31 mouse cellular contexts compared by ENCODE assay signal in genomic region chr16:16862288-16862687, GRCm38 (mm10). TPM values are rescaled to one million over a fixed set of nuclear protein-coding genes. Genes with fewer than 3 reads are reported as not detected.
DNase-seq lines count a peak whose midpoint lies in the region; ATAC-seq and TF ChIP-seq lines count a peak whose summit lies in the region.
"Had no signal": no experiment of that assay in that cellular context is flagged by ENCODE, and none has a peak within 500 bp of the region (broad histone marks: within the 10 kb centered on the region; RNA-seq: fewer than 3 reads in every experiment).

No protein-coding gene starts in this region.

- ATAC-seq in liver, postnatal 0 days: no peak
- no peak for ATAC-seq in liver, embryonic 11.5 days (replicated peaks; ENCODE audit: low FRiP score)
- ATAC-seq: CD4-positive, CD25-positive, alpha-beta regulatory T cell, adult 4 months; forebrain, embryonic 15.5 days; hindbrain, postnatal 0 days; inflammation-experienced regulatory T-cells, adult 6 months had no signal

- no peaks in the 10 kb centered on the region for H3K9me3 ChIP-seq in heart, embryonic 10.5 days
- no peaks in the 10 kb centered on the region for H3K9me3 ChIP-seq in liver, postnatal 0 days (ENCODE audit: low read length)
- H3K9me3 ChIP-seq in liver, embryonic 11.5 days (ENCODE audit: control insufficient read depth, low read length): no peaks in the 10 kb centered on the region
- H3K9me3 ChIP-seq: embryonic facial prominence, embryonic 12.5 days; embryonic facial prominence, embryonic 15.5 days; forebrain, embryonic 12.5 days; forebrain, embryonic 15.5 days; heart, embryonic 13.5 days; hindbrain, embryonic 13.5 days had no signal

- no peak overlapping the region for H3K4me2 ChIP-seq in liver, postnatal 0 days (ENCODE audit: low read depth, low read length)
- no peak overlapping the region for H3K4me2 ChIP-seq in liver, embryonic 11.5 days
- H3K4me2 ChIP-seq: embryonic facial prominence, embryonic 12.5 days; embryonic facial prominence, embryonic 15.5 days; forebrain, embryonic 12.5 days; forebrain, embryonic 15.5 days; heart, embryonic 13.5 days; hindbrain, embryonic 13.5 days had no signal

- H3K36me3 ChIP-seq in heart, embryonic 10.5 days: no peaks in the 10 kb centered on the region
- no peaks in the 10 kb centered on the region for H3K36me3 ChIP-seq in heart, adult 2 months (ENCODE audit: control insufficient read depth, insufficient read depth, low read length)
- H3K36me3 ChIP-seq in liver, postnatal 0 days (replicated peaks; ENCODE audit: insufficient read depth, low read length): no peaks in the 10 kb centered on the region
- no peaks in the 10 kb centered on the region for H3K36me3 ChIP-seq in liver, embryonic 11.5 days (ENCODE audit: control insufficient read depth, insufficient read depth, low read length)
- H3K36me3 ChIP-seq: embryonic facial prominence, embryonic 12.5 days; embryonic facial prominence, embryonic 15.5 days; forebrain, embryonic 12.5 days; forebrain, embryonic 15.5 days; heart, embryonic 13.5 days; hindbrain, embryonic 13.5 days had no signal

- no peak for TF ChIP-seq EP300 in heart, adult 2 months (IDR thresholded peaks at IDR 0.05; ENCODE audit: insufficient read depth, low read depth, low read length)
- TF ChIP-seq EP300 in liver, postnatal 0 days (IDR thresholded peaks at IDR 0.05; ENCODE audit: low read depth): no peak

- intact Hi-C loops in heart, adult 2 months (cut with DNase I): no loop called here

- TF ChIP-seq CTCF in heart, adult 2 months (IDR thresholded peaks at IDR 0.05): no peak
- no peak for TF ChIP-seq CTCF in liver, postnatal 0 days (IDR thresholded peaks at IDR 0.05; ENCODE audit: low read depth)

- no peak overlapping the region for H3K9ac ChIP-seq in heart, adult 2 months (ENCODE audit: low read depth, low read length)
- no peak overlapping the region for H3K9ac ChIP-seq in liver, postnatal 0 days (replicated peaks)
- no peak overlapping the region for H3K9ac ChIP-seq in liver, embryonic 11.5 days (ENCODE audit: low read depth, low read length)
- H3K9ac ChIP-seq: embryonic facial prominence, embryonic 12.5 days; embryonic facial prominence, embryonic 15.5 days; forebrain, embryonic 12.5 days; forebrain, embryonic 15.5 days; heart, embryonic 13.5 days; hindbrain, embryonic 13.5 days had no signal

- no peaks in the 10 kb centered on the region for H3K79me2 ChIP-seq in heart, adult 2 months (replicated peaks; ENCODE audit: control insufficient read depth, insufficient read depth, low read length)

- TF ChIP-seq POLR2A in heart, adult 2 months (IDR thresholded peaks at IDR 0.05; ENCODE audit: insufficient read depth, low read depth, low read length): no peak

- 65% methylated on average over 3 of the region's 3 CpGs for WGBS in heart, embryonic 10.5 days
- 61% methylated on average over 3 of the region's 3 CpGs for WGBS in heart, adult 2 months
- WGBS in liver, postnatal 0 days (ENCODE audit: insufficient replicate concordance): 62% methylated on average over 3 of the region's 3 CpGs
- 64% methylated on average over 3 of the region's 3 CpGs for WGBS in liver, embryonic 11.5 days

- peak; percentile 70 for DNase-seq in heart, embryonic 10.5 days (ENCODE audit: low spot score)
- no peak for DNase-seq in heart, adult 2 months
- DNase-seq in liver, postnatal 0 days: peak; percentile 5
- no peak for DNase-seq in liver, embryonic 11.5 days (ENCODE audit: low spot score)
- DNase-seq in urinary bladder, postnatal 4 days (ENCODE audit: low spot score in 2 of 2): peak; percentile 4 to 25
- DNase-seq in urinary bladder, adult 2 months (ENCODE audit: low spot score): no peak
- DNase-seq: adrenal gland, adult 2 months; adrenal gland, postnatal 14 days; cerebellum, adult 11 months; cerebellum, adult 2 months; cerebellum, adult 9-11 months; cerebellum, postnatal 25 days; gastrocnemius, postnatal 10 days; gastrocnemius, postnatal 36 days had no signal

- H3K27ac ChIP-seq in heart, embryonic 10.5 days: no peak overlapping the region
- no peak overlapping the region for H3K27ac ChIP-seq in heart, adult 2 months
- no peak overlapping the region for H3K27ac ChIP-seq in liver, postnatal 0 days (ENCODE audit: low read depth)
- no peak overlapping the region for H3K27ac ChIP-seq in liver, embryonic 11.5 days (ENCODE audit: low read depth, low read length)
- H3K27ac ChIP-seq: embryonic facial prominence, embryonic 12.5 days; embryonic facial prominence, embryonic 15.5 days; forebrain, embryonic 12.5 days; forebrain, embryonic 15.5 days; heart, embryonic 13.5 days; hindbrain, embryonic 13.5 days; hindbrain, postnatal 0 days had no signal

- no peak overlapping the region for H3K4me3 ChIP-seq in heart, embryonic 10.5 days
- no peak overlapping the region for H3K4me3 ChIP-seq in heart, adult 2 months
- no peak overlapping the region; the same call in 1 of the 2 replicates for H3K4me3 ChIP-seq in liver, postnatal 0 days (ENCODE audit: low read depth, low read length)
- H3K4me3 ChIP-seq in liver, embryonic 11.5 days (ENCODE audit: low read depth, low read length): no peak overlapping the region
- H3K4me3 ChIP-seq: embryonic facial prominence, embryonic 12.5 days; embryonic facial prominence, embryonic 15.5 days; forebrain, embryonic 12.5 days; forebrain, embryonic 15.5 days; heart, embryonic 13.5 days; hindbrain, embryonic 13.5 days had no signal

- H3K27me3 ChIP-seq in heart, embryonic 10.5 days (ENCODE audit: insufficient read depth, poor library complexity, severe bottlenecking): no peaks in the 10 kb centered on the region
- H3K27me3 ChIP-seq in heart, adult 2 months (ENCODE audit: control insufficient read depth, insufficient read depth, low read length): no peaks in the 10 kb centered on the region
- no peaks in the 10 kb centered on the region for H3K27me3 ChIP-seq in liver, postnatal 0 days (ENCODE audit: insufficient read depth, low read length)
- no peaks in the 10 kb centered on the region for H3K27me3 ChIP-seq in liver, embryonic 11.5 days (replicated peaks; ENCODE audit: control insufficient read depth, insufficient read depth, low read length)
- H3K27me3 ChIP-seq: embryonic facial prominence, embryonic 12.5 days; embryonic facial prominence, embryonic 15.5 days; forebrain, embryonic 12.5 days; forebrain, embryonic 15.5 days; heart, embryonic 13.5 days; hindbrain, embryonic 13.5 days had no signal

- peaks cover 5% of the 10 kb centered on the region; the same call in 1 of the 2 replicates for H3K4me1 ChIP-seq in heart, embryonic 10.5 days
- no peaks in the 10 kb centered on the region for H3K4me1 ChIP-seq in heart, adult 2 months (ENCODE audit: control insufficient read depth, insufficient read depth, low read length)
- H3K4me1 ChIP-seq in liver, postnatal 0 days (ENCODE audit: insufficient read depth): peaks cover 16% of the 10 kb centered on the region
- peaks cover 2% of the 10 kb centered on the region; the same call in 1 of the 2 replicates for H3K4me1 ChIP-seq in liver, embryonic 11.5 days (replicated peaks; ENCODE audit: control insufficient read depth, insufficient read depth, low read length)
- H3K4me1 ChIP-seq: embryonic facial prominence, embryonic 12.5 days; embryonic facial prominence, embryonic 15.5 days; forebrain, embryonic 12.5 days; forebrain, embryonic 15.5 days; hindbrain, embryonic 13.5 days had no signal

RNA-seq across cellular contexts. Expression of gene Igll1, which starts 1.5 kb away (rescaled TPM):
- polyA plus RNA-seq in heart, embryonic 10.5 days (2016; fragmentation: Nextera tagmentation; extraction: Ambion mirVana): not detected in 2 replicates
- total RNA-seq in heart, adult 2 months (2021): not detected
- polyA plus RNA-seq in heart, adult 2 months (2012; rRNA removed): not detected in 2 replicates
- 18.2 and 18.9 TPM in 2 replicates for polyA plus RNA-seq in liver, postnatal 0 days (2015; fragmentation: Nextera tagmentation; extraction: Ambion mirVana)
- polyA plus RNA-seq in liver, embryonic 11.5 days (2014; fragmentation: Nextera tagmentation; extraction: Ambion mirVana): not detected in 2 replicates
- not detected in 2 replicates for polyA plus RNA-seq in urinary bladder, adult 2 months (2012; rRNA removed)
- total RNA-seq: adrenal gland, adult 2 months; adrenal gland, postnatal 4 days; common myeloid progenitor, adult 5-6 weeks; gastrocnemius, adult 18-20 months; gastrocnemius, postnatal 36 days; heart, postnatal 25 days; hematopoietic stem cell, adult 5-6 weeks; hindbrain, postnatal 0 days; MEL had no signal
- polyA plus RNA-seq: adrenal gland, adult 2 months; C2C12; CD4-positive, CD25-positive, alpha-beta regulatory T cell, adult 4 months; cerebellum, adult 2 months; embryonic facial prominence, embryonic 12.5 days; forebrain, embryonic 15.5 days; heart, embryonic 13.5 days; heart, embryonic 16.5 days; hindbrain, postnatal 0 days; inflammation-experienced regulatory T-cells, adult 6 months had no signal

RNA-seq across cellular contexts. Expression of gene Top3b, which starts 8.2 kb away (rescaled TPM):
- polyA plus RNA-seq in heart, embryonic 10.5 days (2016; fragmentation: Nextera tagmentation; extraction: Ambion mirVana): 53.4 and 55.6 TPM in 2 replicates
- total RNA-seq in heart, adult 2 months (2021): 10 to 100 TPM; 23.7 to 24.3 TPM
- polyA plus RNA-seq in heart, adult 2 months (2012; rRNA removed): 38.1 and 58.7 TPM in 2 replicates
- 17.1 and 17.8 TPM in 2 replicates for polyA plus RNA-seq in liver, postnatal 0 days (2015; fragmentation: Nextera tagmentation; extraction: Ambion mirVana)
- 55.0 and 56.7 TPM in 2 replicates for polyA plus RNA-seq in liver, embryonic 11.5 days (2014; fragmentation: Nextera tagmentation; extraction: Ambion mirVana)
- polyA plus RNA-seq in urinary bladder, adult 2 months (2012; rRNA removed): 75.9 and 82.4 TPM in 2 replicates

RNA-seq across cellular contexts. Expression of gene Vpreb1, which starts 8.4 kb away (rescaled TPM):
- polyA plus RNA-seq in heart, embryonic 10.5 days (2016; fragmentation: Nextera tagmentation; extraction: Ambion mirVana): 1.6 and 1.8 TPM in 2 replicates
- not detected for total RNA-seq in heart, adult 2 months (2021)
- polyA plus RNA-seq in heart, adult 2 months (2012; rRNA removed): 0.88 TPM in 1 of 2 replicates, not detected in the other
- polyA plus RNA-seq in liver, postnatal 0 days (2015; fragmentation: Nextera tagmentation; extraction: Ambion mirVana): 13.6 and 14.9 TPM in 2 replicates
- polyA plus RNA-seq in liver, embryonic 11.5 days (2014; fragmentation: Nextera tagmentation; extraction: Ambion mirVana): 0.61 and 0.93 TPM in 2 replicates
- polyA plus RNA-seq in urinary bladder, adult 2 months (2012; rRNA removed): 1.3 and 1.4 TPM in 2 replicates
- total RNA-seq: adrenal gland, postnatal 14 days; gastrocnemius, adult 18-20 months; gastrocnemius, postnatal 36 days; hindbrain, postnatal 0 days; MEL had no signal
- polyA plus RNA-seq: cerebellum, adult 2 months had no signal

RNA-seq across cellular contexts. Expression of gene Spag6l, which starts 33.0 kb away (rescaled TPM):
- polyA plus RNA-seq in heart, embryonic 10.5 days (2016; fragmentation: Nextera tagmentation; extraction: Ambion mirVana): 0.13 TPM in 1 of 2 replicates, not detected in the other
- under 1 TPM in 1 of 2 experiments, not detected in 1; 0.23 TPM for total RNA-seq in heart, adult 2 months (2021)
- polyA plus RNA-seq in heart, adult 2 months (2012; rRNA removed): 0.15 and 0.53 TPM in 2 replicates
- polyA plus RNA-seq in liver, postnatal 0 days (2015; fragmentation: Nextera tagmentation; extraction: Ambion mirVana): 0.05 and 0.15 TPM in 2 replicates
- polyA plus RNA-seq in liver, embryonic 11.5 days (2014; fragmentation: Nextera tagmentation; extraction: Ambion mirVana): not detected in 2 replicates
- polyA plus RNA-seq in urinary bladder, adult 2 months (2012; rRNA removed): 0.03 TPM in 1 of 2 replicates, not detected in the other
- total RNA-seq: gastrocnemius, adult 18-20 months; gastrocnemius, postnatal 10 days; gastrocnemius, postnatal 36 days; heart, postnatal 25 days; MEL had no signal
- polyA plus RNA-seq: adrenal gland, adult 2 months; C2C12; CD4-positive, CD25-positive, alpha-beta regulatory T cell, adult 4 months; inflammation-experienced regulatory T-cells, adult 6 months had no signal

RNA-seq across cellular contexts. Expression of gene Ppm1f, which starts 34.0 kb away (rescaled TPM):
- polyA plus RNA-seq in heart, embryonic 10.5 days (2016; fragmentation: Nextera tagmentation; extraction: Ambion mirVana): 29.2 and 41.0 TPM in 2 replicates
- total RNA-seq in heart, adult 2 months (2021): 10 to 100 TPM; 20.9 to 24.6 TPM
- polyA plus RNA-seq in heart, adult 2 months (2012; rRNA removed): 15.6 and 20.9 TPM in 2 replicates
- polyA plus RNA-seq in liver, postnatal 0 days (2015; fragmentation: Nextera tagmentation; extraction: Ambion mirVana): 3.3 and 4.5 TPM in 2 replicates
- polyA plus RNA-seq in liver, embryonic 11.5 days (2014; fragmentation: Nextera tagmentation; extraction: Ambion mirVana): 20.0 and 23.4 TPM in 2 replicates
- 17.8 and 18.2 TPM in 2 replicates for polyA plus RNA-seq in urinary bladder, adult 2 months (2012; rRNA removed)

Comparison
In these comparisons a context has a peak if more than half of its experiments do, and no peak if none do; other contexts are left out.
1. DNase-seq: peak in heart, embryonic 10.5 days (single experiment), liver, postnatal 0 days (single experiment) and urinary bladder, postnatal 4 days (2 of 2); none in heart, adult 2 months (0 of 2), liver, embryonic 11.5 days (single experiment) and urinary bladder, adult 2 months (single experiment).
2. RNA of gene Igll1, which starts 1.5 kb away (polyA plus RNA-seq): 18.2 to 18.9 TPM in liver, postnatal 0 days; not detected in heart, embryonic 10.5 days, not detected in heart, adult 2 months, not detected in urinary bladder, adult 2 months and not detected in liver, embryonic 11.5 days; every median in the first group is over 10 times any median in the second.